Mouse (Mus musculus): ENCODE measurements around the gene Cbx8.

DNA sequence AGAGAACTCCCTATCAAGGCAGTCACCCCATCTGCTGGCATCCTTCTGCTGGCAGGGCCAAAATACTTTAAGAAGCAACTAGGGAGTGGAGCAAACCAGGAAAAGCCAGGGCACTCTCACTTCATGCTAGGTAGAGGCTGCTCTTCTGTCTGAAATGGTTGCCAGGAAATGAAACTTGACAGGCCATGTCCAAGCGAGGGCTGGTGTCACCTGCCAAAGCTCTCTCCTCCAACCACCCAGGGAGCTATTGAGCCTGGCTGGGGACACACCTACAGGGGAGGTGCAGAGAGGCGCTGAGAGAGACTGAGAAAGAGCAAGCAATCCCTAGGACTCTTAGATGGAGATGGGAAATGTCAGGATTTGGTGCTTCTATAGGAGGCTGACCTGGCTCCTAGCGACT lies 18.5 kb upstream of the Cbx8 start:
- TF ChIP-seq POLR2A (IDR thresholded peaks at IDR 0.05; ENCODE audit: borderline replicate concordance, extremely low read depth, low read depth, low read length), result no peak
- TF ChIP-seq CTCF (IDR thresholded peaks at IDR 0.05; ENCODE audit: insufficient read depth, low read length), result no peak
